Mouse (Mus musculus): ENCODE measurements around the gene Nkx6-1.

DNA sequence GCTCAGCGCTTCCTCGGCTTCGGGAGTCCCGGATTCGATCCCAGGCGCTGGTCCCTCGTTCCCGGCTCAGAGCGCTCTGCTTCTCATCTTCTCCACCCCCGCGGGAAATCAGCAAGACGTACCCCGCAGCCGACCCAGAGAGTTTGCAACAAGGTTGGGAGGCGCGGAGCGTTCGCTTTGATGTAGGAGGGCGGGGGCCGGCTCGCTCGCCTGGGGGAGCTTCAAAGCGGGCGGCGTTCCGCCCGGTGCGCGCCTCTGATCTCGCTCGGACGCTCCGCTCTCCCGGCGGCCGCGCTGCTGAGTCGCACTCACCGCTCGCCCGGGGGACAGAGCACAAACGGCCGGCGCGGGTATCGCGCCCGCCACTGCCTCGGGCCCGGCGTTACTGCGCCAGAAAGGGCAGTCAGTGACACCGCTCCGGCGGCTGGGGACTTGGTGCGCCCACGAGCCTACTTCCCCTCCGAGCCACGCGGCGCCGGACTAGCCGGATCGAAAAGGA is 324 bp downstream of the Nkx6-1 start:
- TF ChIP-seq CTCF (conservative IDR thresholded peaks at IDR 0.05; ENCODE audit: insufficient read depth, insufficient read length, low read depth, low read length): no peak
- no peak for TF ChIP-seq POLR2A (IDR thresholded peaks at IDR 0.05; ENCODE audit: low read depth, low read length)

Measured in kidney, adult 2 months (tissue).